8 mouse cellular contexts compared by ENCODE assay signal in genomic region chr2:71368086-71368485, GRCm38 (mm10). TPM values are rescaled to one million over a fixed set of nuclear protein-coding genes. Genes with fewer than 3 reads are reported as not detected.
DNase-seq lines count a peak whose midpoint lies in the region; ATAC-seq lines count a peak whose summit lies in the region.

No protein-coding gene starts in this region.

- intact Hi-C loops in left cerebral cortex, postnatal 25 days (cut with DNase I), result no loop called here

- no peak overlapping the region for H3K27ac ChIP-seq in lung, embryonic 15.5 days
- H3K27ac ChIP-seq in intestine, embryonic 16.5 days (ENCODE audit: low read length), result no peak overlapping the region
- H3K27ac ChIP-seq in neural tube, embryonic 15.5 days (replicated peaks), result no peak overlapping the region

- peak overlapping the region; percentile 92 for H3K4me3 ChIP-seq in lung, embryonic 15.5 days
- no peak overlapping the region for H3K4me3 ChIP-seq in intestine, embryonic 16.5 days (ENCODE audit: low read length)
- peak overlapping the region; percentile 82; the same call in 1 of the 2 replicates for H3K4me3 ChIP-seq in neural tube, embryonic 15.5 days (replicated peaks)

- H3K36me3 ChIP-seq in lung, embryonic 15.5 days, result no peaks in the 10 kb centered on the region
- no peaks in the 10 kb centered on the region for H3K36me3 ChIP-seq in intestine, embryonic 16.5 days (ENCODE audit: control insufficient read depth, insufficient read depth, low read length)
- H3K36me3 ChIP-seq in neural tube, embryonic 15.5 days, result no peaks in the 10 kb centered on the region

- 34% methylated on average over 8 of the region's 8 CpGs for WGBS in lung, embryonic 15.5 days
- WGBS in intestine, embryonic 16.5 days, result 39% methylated on average over 8 of the region's 8 CpGs
- WGBS in neural tube, embryonic 15.5 days, result 34% methylated on average over 8 of the region's 8 CpGs

- no peak for DNase-seq in lung, postnatal 4 days
- DNase-seq in left cerebral cortex, postnatal 25 days (ENCODE audit: low spot score in 2 of 2), result no peak
- no peak for DNase-seq in gastrocnemius, postnatal 25 days
- DNase-seq in left cerebral cortex, adult 9 months (ENCODE audit: low spot score in 2 of 2), result no peak

- no peak for ATAC-seq in lung, embryonic 15.5 days (ENCODE audit: borderline replicate concordance, extremely low read depth, low FRiP score, low TSS enrichment)
- ATAC-seq in erythroblast, adult 5-6 weeks (replicated peaks; ENCODE audit: low FRiP score, poor library complexity, severe bottlenecking), result peak; percentile 15; the same call in 1 of the 2 replicates
- ATAC-seq in intestine, embryonic 16.5 days, result no peak
- ATAC-seq in neural tube, embryonic 15.5 days (ENCODE audit: low FRiP score), result no peak

- H3K4me1 ChIP-seq in lung, embryonic 15.5 days, result peaks cover 4% of the 10 kb centered on the region; the same call in 1 of the 2 replicates
- peaks cover 2% of the 10 kb centered on the region; the same call in 1 of the 2 replicates for H3K4me1 ChIP-seq in intestine, embryonic 16.5 days (ENCODE audit: control insufficient read depth, insufficient read depth, low read length)
- peaks cover 23% of the 10 kb centered on the region for H3K4me1 ChIP-seq in neural tube, embryonic 15.5 days

- H3K27me3 ChIP-seq in lung, embryonic 15.5 days, result no peaks in the 10 kb centered on the region
- no peaks in the 10 kb centered on the region for H3K27me3 ChIP-seq in intestine, embryonic 16.5 days (replicated peaks; ENCODE audit: control insufficient read depth, insufficient read depth, low read length)
- H3K27me3 ChIP-seq in neural tube, embryonic 15.5 days (replicated peaks), result no peaks in the 10 kb centered on the region

- H3K4me2 ChIP-seq in lung, embryonic 15.5 days, result peak overlapping the region; percentile 74
- H3K4me2 ChIP-seq in intestine, embryonic 16.5 days (ENCODE audit: low read depth, low read length), result peak overlapping the region; percentile 22; the same call in 1 of the 2 replicates
- H3K4me2 ChIP-seq in neural tube, embryonic 15.5 days, result peak overlapping the region; percentile 71

- no peaks in the 10 kb centered on the region for H3K9me3 ChIP-seq in lung, embryonic 15.5 days
- no peaks in the 10 kb centered on the region for H3K9me3 ChIP-seq in intestine, embryonic 16.5 days (ENCODE audit: control insufficient read depth, low read length)
- no peaks in the 10 kb centered on the region for H3K9me3 ChIP-seq in neural tube, embryonic 15.5 days (replicated peaks)

- no peak overlapping the region; the same call in 1 of the 2 replicates for H3K9ac ChIP-seq in lung, embryonic 15.5 days
- H3K9ac ChIP-seq in intestine, embryonic 16.5 days (ENCODE audit: low read depth, low read length), result no peak overlapping the region
- 0 out of 2 replicates have a peak overlapping the region, but pooled peaks have one; percentile 23 for H3K9ac ChIP-seq in neural tube, embryonic 15.5 days (replicated peaks)

RNA-seq across cellular contexts. Expression of gene Slc25a12, which starts 0.5 kb away (rescaled TPM):
- 31.5 and 35.4 TPM in 2 replicates for polyA plus RNA-seq in lung, embryonic 15.5 days (2015; fragmentation: Nextera tagmentation; extraction: Ambion mirVana)
- total RNA-seq in erythroblast, adult 5-6 weeks (2015; ENCODE audit: low replicate concordance), result 5.8 and 11.5 TPM in 2 replicates
- 11.6 and 13.2 TPM in 2 replicates for total RNA-seq in erythroblast, adult 5-6 weeks (2017; ENCODE audit: low replicate concordance)
- 27.0 and 28.3 TPM in 2 replicates for polyA plus RNA-seq in intestine, embryonic 16.5 days (2015; fragmentation: Nextera tagmentation; extraction: Ambion mirVana)
- 109 and 119 TPM in 2 replicates for polyA plus RNA-seq in neural tube, embryonic 15.5 days (2015; fragmentation: Nextera tagmentation; extraction: Ambion mirVana)
- total RNA-seq in left cerebral cortex, postnatal 25 days (2021), result 100 to 1,000 TPM; 147 to 160 TPM
- 100 to 1,000 TPM; 407 to 424 TPM for total RNA-seq in gastrocnemius, postnatal 25 days (2021)

RNA-seq across cellular contexts. Expression of gene Hat1, which starts 20.7 kb away (rescaled TPM):
- polyA plus RNA-seq in lung, embryonic 15.5 days (2015; fragmentation: Nextera tagmentation; extraction: Ambion mirVana), result 147 and 150 TPM in 2 replicates
- 35.3 and 48.4 TPM in 2 replicates for total RNA-seq in erythroblast, adult 5-6 weeks (2015; ENCODE audit: low replicate concordance)
- 43.7 and 65.2 TPM in 2 replicates for total RNA-seq in erythroblast, adult 5-6 weeks (2017; ENCODE audit: low replicate concordance)
- 90.3 and 101 TPM in 2 replicates for polyA plus RNA-seq in intestine, embryonic 16.5 days (2015; fragmentation: Nextera tagmentation; extraction: Ambion mirVana)
- polyA plus RNA-seq in neural tube, embryonic 15.5 days (2015; fragmentation: Nextera tagmentation; extraction: Ambion mirVana), result 45.9 and 68.2 TPM in 2 replicates
- total RNA-seq in left cerebral cortex, postnatal 25 days (2021), result 10 to 100 TPM; 16.8 to 18.1 TPM
- 10 to 100 TPM; 13.1 to 16.7 TPM for total RNA-seq in gastrocnemius, postnatal 25 days (2021)

Comparison
In these comparisons a context has a peak if more than half of its experiments do, and no peak if none do; other contexts are left out.
1. H3K4me2 ChIP-seq: peak in every context shown above with its lines; median percentile 74 in lung, embryonic 15.5 days; 71 in neural tube, embryonic 15.5 days; 22 in intestine, embryonic 16.5 days.
2. RNA of gene Slc25a12, which starts 0.5 kb away (total RNA-seq): 407 to 424 TPM in gastrocnemius, postnatal 25 days and 147 to 160 TPM in left cerebral cortex, postnatal 25 days; 5.8 to 13.2 TPM in erythroblast, adult 5-6 weeks; every median in the first group is over 10 times any median in the second.